Mouse (Mus musculus): ENCODE measurements around the gene Psmd5. TPM values are rescaled to one million over a fixed set of nuclear protein-coding genes. Genes with fewer than 3 reads are reported as not detected.
"Not testable (repeated sequence)": the region's sequence is repeated elsewhere in the genome, so short reads cannot be mapped to it uniquely, and the experiment has no call there.

The Psmd5 gene
- polyA plus RNA-seq, 1 experiment from 2014 or later: 131 TPM

GRCm38 (mm10) chr2:34882757-34883156 lies 8.0 kb upstream of the Psmd5 start:
- no peak for DNase-seq (ENCODE audit: low spot score)
- H3K27ac ChIP-seq: no peak overlapping the region
- no peaks in the 10 kb centered on the region for H3K4me1 ChIP-seq
- H3K27me3 ChIP-seq (ENCODE audit: low read depth, poor library complexity, severe bottlenecking): peaks cover 13% of the 10 kb centered on the region; the same call in 1 of the 2 replicates
- no peaks in the 10 kb centered on the region for H3K36me3 ChIP-seq
- no peak overlapping the region for H3K4me3 ChIP-seq
- 94% methylated on average over 2 of the region's 2 CpGs for WGBS
- H3K9me3 ChIP-seq (replicated peaks): no peaks in the 10 kb centered on the region

GRCm38 (mm10) chr2:34880054-34880453 lies 5.3 kb upstream of the Psmd5 start:
- no peaks in the 10 kb centered on the region for H3K36me3 ChIP-seq
- H3K27me3 ChIP-seq (ENCODE audit: low read depth, poor library complexity, severe bottlenecking): peaks cover 35% of the 10 kb centered on the region
- H3K9me3 ChIP-seq (replicated peaks): no peaks in the 10 kb centered on the region
- H3K4me3 ChIP-seq: no peak overlapping the region
- no peaks in the 10 kb centered on the region for H3K4me1 ChIP-seq
- no peak overlapping the region for H3K27ac ChIP-seq
- no peak for DNase-seq (ENCODE audit: low spot score)
- 90% methylated on average over 10 of the region's 10 CpGs for WGBS

GRCm38 (mm10) chr2:34874271-34874670 lies 497 bp downstream of the Psmd5 start, which contains the start of gene Cutal:
Gene Cutal, plus strand, starts transcription at chr2:34874396.
- Histone ChIP-seq H3K9me3 (replicated peaks) (no peaks in the 10 kb centered on the region), H3K4me3 (peak within 1 kb of the TSS; percentile 23), H3K27me3 (ENCODE audit: low read depth, poor library complexity, severe bottlenecking) (peaks cover 53% of the 10 kb centered on the region), H3K27ac (no peak within 1 kb of the TSS), H3K36me3 (no peaks in the 10 kb centered on the region), H3K4me1 (peaks cover 22% of the 10 kb centered on the region)
- DNase-seq (ENCODE audit: low spot score): peak; percentile 45
- WGBS: 2% methylated on average over 14 of the region's 14 CpGs

GRCm38 (mm10) chr2:34870520-34871474 lies 4.0 kb downstream of the Psmd5 start:
- Histone ChIP-seq H3K9me3 (replicated peaks) (no peaks in the 10 kb centered on the region), H3K36me3 (peaks cover 19% of the 10 kb centered on the region), H3K27me3 (ENCODE audit: low read depth, poor library complexity, severe bottlenecking) (peaks cover 35% of the 10 kb centered on the region), H3K27ac (peak overlapping the region; percentile 96), H3K4me1 (peaks cover 26% of the 10 kb centered on the region), H3K4me3 (peak overlapping the region; percentile 92)
- peak; percentile 95 for DNase-seq (ENCODE audit: low spot score)
- under 1% methylated on average over 67 of the region's 67 CpGs for whole genome bisulfite sequencing

GRCm38 (mm10) chr2:34869680-34870079 lies 5.1 kb downstream of the Psmd5 start:
- peaks cover 26% of the 10 kb centered on the region for H3K27me3 ChIP-seq (ENCODE audit: low read depth, poor library complexity, severe bottlenecking)
- no peak for DNase-seq (ENCODE audit: low spot score)
- H3K36me3 ChIP-seq: peaks cover 30% of the 10 kb centered on the region
- no peak overlapping the region for H3K27ac ChIP-seq
- 64% methylated on average over 5 of the region's 5 CpGs for WGBS
- H3K4me3 ChIP-seq: peak overlapping the region; percentile 92
- H3K9me3 ChIP-seq (replicated peaks): no peaks in the 10 kb centered on the region
- peaks cover 26% of the 10 kb centered on the region for H3K4me1 ChIP-seq

GRCm38 (mm10) chr2:34857728-34858127 lies 17.0 kb downstream of the Psmd5 start:
- no peak for DNase-seq (ENCODE audit: low spot score)
- H3K27ac ChIP-seq: no peak overlapping the region
- peaks cover 95% of the 10 kb centered on the region for H3K36me3 ChIP-seq
- H3K9me3 ChIP-seq (replicated peaks): no peaks in the 10 kb centered on the region
- no peak overlapping the region for H3K4me3 ChIP-seq
- H3K27me3 ChIP-seq (ENCODE audit: low read depth, poor library complexity, severe bottlenecking): no peaks in the 10 kb centered on the region
- H3K4me1 ChIP-seq: no peaks in the 10 kb centered on the region
- WGBS: 91% methylated on average over 8 of the region's 8 CpGs

- peaks cover 100% of the 10 kb centered on the region for H3K36me3 ChIP-seq
- H3K4me3 ChIP-seq: no peak overlapping the region
- DNase-seq (ENCODE audit: low spot score): no peak
- no peaks in the 10 kb centered on the region for H3K27me3 ChIP-seq (ENCODE audit: low read depth, poor library complexity, severe bottlenecking)
- H3K27ac ChIP-seq: no peak overlapping the region
- no peaks in the 10 kb centered on the region for H3K9me3 ChIP-seq (replicated peaks)
- 90% methylated on average over 4 of the region's 4 CpGs for WGBS
- no peaks in the 10 kb centered on the region for H3K4me1 ChIP-seq
These were observed 19.5 kb downstream of the Psmd5 start for GRCm38 (mm10) chr2:34855265-34855664.

GRCm38 (mm10) chr2:34847702-34848101 lies 27.1 kb downstream of the Psmd5 start:
- Histone ChIP-seq H3K27ac (no peak overlapping the region), H3K36me3 (peaks cover 42% of the 10 kb centered on the region), H3K27me3 (ENCODE audit: low read depth, poor library complexity, severe bottlenecking) (no peaks in the 10 kb centered on the region), H3K4me1 (no peaks in the 10 kb centered on the region), H3K4me3 (no peak overlapping the region), H3K9me3 (replicated peaks) (no peaks in the 10 kb centered on the region)
- no peak for DNase-seq (ENCODE audit: low spot score)
- WGBS: 87% methylated on average over 1 of the region's 1 CpGs

- no peak for DNase-seq (ENCODE audit: low spot score)
- Histone ChIP-seq H3K9me3 (replicated peaks) (no peaks in the 10 kb centered on the region), H3K4me1 (no peaks in the 10 kb centered on the region), H3K27me3 (ENCODE audit: low read depth, poor library complexity, severe bottlenecking) (no peaks in the 10 kb centered on the region), H3K4me3 (no peak overlapping the region), H3K36me3 (no peaks in the 10 kb centered on the region), H3K27ac (no peak overlapping the region)
- WGBS: 89% methylated on average over 11 of the region's 11 CpGs
These were observed 31.4 kb downstream of the Psmd5 start for GRCm38 (mm10) chr2:34843211-34843939.

- no peaks in the 10 kb centered on the region for H3K27me3 ChIP-seq (ENCODE audit: low read depth, poor library complexity, severe bottlenecking)
- 92% methylated on average over 8 of the region's 8 CpGs for WGBS
- DNase-seq (ENCODE audit: low spot score): no peak
- H3K4me3 ChIP-seq: no peak overlapping the region
- no peaks in the 10 kb centered on the region for H3K4me1 ChIP-seq
- H3K27ac ChIP-seq: no peak overlapping the region
- H3K9me3 ChIP-seq (replicated peaks): no peaks in the 10 kb centered on the region
- no peaks in the 10 kb centered on the region for H3K36me3 ChIP-seq
These were observed 33.1 kb downstream of the Psmd5 start for GRCm38 (mm10) chr2:34841706-34842105.

- H3K36me3 ChIP-seq; DNase-seq (ENCODE audit: low spot score): not testable (repeated sequence)
- 80% methylated on average over 5 of the region's 5 CpGs for WGBS
These were observed 34.6 kb downstream of the Psmd5 start for GRCm38 (mm10) chr2:34840143-34840542.

GRCm38 (mm10) chr2:34835669-34836068 lies 39.1 kb downstream of the Psmd5 start:
- Histone ChIP-seq H3K36me3 (no peaks in the 10 kb centered on the region), H3K9me3 (replicated peaks) (no peaks in the 10 kb centered on the region), H3K27me3 (ENCODE audit: low read depth, poor library complexity, severe bottlenecking) (no peaks in the 10 kb centered on the region), H3K27ac (no peak overlapping the region), H3K4me3 (no peak overlapping the region), H3K4me1 (no peaks in the 10 kb centered on the region)
- no peak for DNase-seq (ENCODE audit: low spot score)
- 80% methylated on average over 3 of the region's 3 CpGs for WGBS

More at GRCm38 (mm10) chr2:34840143-34840542, 34.6 kb downstream of the Psmd5 start:
- not testable (repeated sequence) for H3K9me3 ChIP-seq (replicated peaks); H3K4me3 ChIP-seq; H3K4me1 ChIP-seq; H3K27me3 ChIP-seq (ENCODE audit: low read depth, poor library complexity, severe bottlenecking); H3K27ac ChIP-seq

- Histone ChIP-seq H3K27me3 (ENCODE audit: low read depth, poor library complexity, severe bottlenecking) (no peaks in the 10 kb centered on the region), H3K36me3 (no peaks in the 10 kb centered on the region), H3K9me3 (replicated peaks) (0 out of 2 replicates have a peak, but pooled peaks cover 2% of the 10 kb centered on the region), H3K4me3 (no peak overlapping the region), H3K27ac (no peak overlapping the region), H3K4me1 (no peaks in the 10 kb centered on the region)
- WGBS: 89% methylated on average over 17 of the region's 17 CpGs
- no peak for DNase-seq (ENCODE audit: low spot score)
These were observed 41.1 kb downstream of the Psmd5 start for GRCm38 (mm10) chr2:34833624-34834023.
